Mouse (Mus musculus) intestine, embryonic 15.5 days (tissue): ENCODE results near the gene Nup153. TPM values are rescaled to one million over a fixed set of nuclear protein-coding genes. Genes with fewer than 3 reads are reported as not detected.

Experiments used
- polyA plus RNA-seq: library from polyadenylated mRNA; unstranded; fragments of >200 nt; fragmentation: Nextera tagmentation; extraction: Ambion mirVana; gene quantifications from 2 replicates; pipeline ENCODE4 v1.2.1, GENCODE M21; 2015

The Nup153 gene
- polyA plus RNA-seq, 1 experiment from 2014 or later: 21.4 TPM

Other genes with a start within 250 kb of the Nup153 start
- 8.3 and 10.4 TPM in 2 replicates for gene Cap2, start 226.1 kb downstream of the Nup153 start, polyA plus RNA-seq
- gene Fam8a1, start 58.4 kb downstream of the Nup153 start, polyA plus RNA-seq: 9.4 and 9.9 TPM in 2 replicates
- gene Kif13a, start 201.9 kb upstream of the Nup153 start, polyA plus RNA-seq: 17.0 and 17.6 TPM in 2 replicates